Mouse (Mus musculus) lung, adult 18-20 months (tissue): ENCODE measurements at regions not wholly inside any gene's neighbourhood (a gene's known extent, or its start where the extent isn't known, plus 50 kb on each side); places are given as distances from the start of the nearest gene placed in this dataset.

Source experiments
- DNase-seq, 2 experiments: peaks; one replicate each; pipeline ENCODE4 v3.0.0; 2022; ENCODE audit warnings: mixed read lengths in 2 of 2

DNA sequence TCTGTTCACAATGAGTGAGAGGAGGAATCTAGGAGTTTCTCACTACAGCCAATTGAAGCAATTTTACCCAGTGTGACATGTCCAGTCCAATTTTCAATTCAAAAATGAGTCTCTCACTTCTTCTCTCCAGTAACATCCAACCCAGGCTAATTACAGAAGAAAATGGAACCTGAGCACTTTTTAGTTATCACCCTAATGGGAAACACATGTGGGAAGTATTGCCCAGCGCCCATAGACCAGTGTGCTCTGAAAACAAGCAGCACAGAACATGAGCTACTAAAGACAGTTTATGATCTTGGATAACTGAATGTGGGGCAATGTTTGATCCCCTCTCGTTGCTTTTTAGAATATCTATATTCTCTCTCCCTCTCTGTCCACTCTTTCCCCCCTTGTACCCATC lies 70.5 kb upstream of the Efemp1 start:
- no peak for DNase-seq

GRCm38 (mm10) chr11:28770831-28771230 lies 82.2 kb upstream of the Efemp1 start:
- no peak for DNase-seq

GRCm38 (mm10) chr11:28760751-28761150 lies 92.3 kb upstream of the Efemp1 start:
- no peak for DNase-seq

GRCm38 (mm10) chr11:28734941-28735597 lies 117.9 kb upstream of the Efemp1 start:
- DNase-seq, result peak in 1 of 2 experiments; percentile 4

- no peak for DNase-seq
Observed at GRCm38 (mm10) chr11:28734581-28734931, 118.4 kb upstream of the Efemp1 start.

DNA sequence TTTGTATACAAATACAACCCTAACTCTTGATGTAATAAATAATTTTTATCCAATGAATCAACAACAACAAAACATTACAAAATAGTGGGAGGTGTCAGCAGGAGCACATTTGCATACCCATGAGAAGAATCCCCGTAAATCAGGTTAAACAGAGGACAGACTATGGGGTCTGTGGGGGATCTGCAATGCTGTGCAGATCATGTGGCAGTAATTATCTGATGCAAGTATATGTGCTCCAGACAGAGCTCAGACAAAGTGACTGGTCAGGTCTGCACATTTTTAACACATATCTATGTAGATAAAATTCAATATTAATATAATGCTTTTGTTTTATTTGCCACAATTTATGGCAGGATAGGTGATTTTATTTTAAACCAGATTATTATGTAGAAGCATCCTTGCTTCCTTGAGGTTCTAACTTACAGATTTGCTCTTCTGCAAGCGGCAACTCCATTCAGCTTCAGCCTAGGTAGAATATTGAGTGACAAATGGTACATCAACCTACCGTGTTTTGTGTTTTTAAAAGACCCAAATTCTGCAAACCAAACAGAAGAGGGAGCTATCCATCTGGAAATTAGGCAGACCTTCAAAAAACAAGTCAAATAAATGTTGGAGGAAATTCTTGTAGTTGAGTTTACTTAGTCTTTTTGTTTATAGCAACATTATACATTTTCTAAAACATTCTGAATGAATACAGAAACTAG lies 119.0 kb upstream of the Efemp1 start:
- DNase-seq, result no peak

DNA sequence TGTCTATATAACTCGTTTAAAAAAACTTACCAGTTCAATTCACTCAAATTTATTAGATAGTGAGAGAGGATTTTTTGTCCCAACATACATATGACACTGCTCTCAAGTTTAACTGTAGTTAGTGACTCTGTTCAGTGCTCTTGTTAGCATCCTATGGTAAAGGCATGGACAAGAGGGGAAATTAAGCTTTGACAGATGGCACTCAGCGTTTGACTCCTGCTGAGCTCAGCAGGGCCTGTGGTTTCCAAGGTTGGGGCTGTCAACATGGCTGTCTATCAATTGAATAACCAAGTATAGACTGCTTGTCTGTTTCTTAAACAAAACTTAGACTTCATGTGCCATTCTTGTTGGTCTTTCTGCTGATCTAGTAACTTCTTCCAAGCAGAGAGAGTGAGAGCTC lies 122.9 kb upstream of the Efemp1 start:
- DNase-seq, result no peak

DNA sequence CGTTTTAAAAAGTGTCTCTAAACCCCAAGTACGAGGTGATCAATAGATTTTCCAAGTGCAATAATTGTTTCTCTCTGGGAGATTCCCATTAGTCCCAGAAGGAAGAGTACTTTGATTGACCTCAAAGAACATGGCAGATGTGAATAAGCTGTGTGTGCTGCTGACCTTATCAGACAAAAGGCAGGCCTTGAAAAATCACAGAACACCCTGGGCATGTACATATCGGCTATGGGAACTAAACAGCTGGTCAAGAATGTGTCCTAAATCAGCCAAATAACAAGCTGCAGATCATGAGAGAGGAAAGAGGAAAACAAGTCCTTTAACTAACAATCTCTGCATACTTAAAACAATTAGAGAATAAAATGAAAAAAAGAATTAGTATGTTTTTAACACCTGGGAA lies 125.4 kb upstream of the Ccdc85a start:
- no peak for DNase-seq

DNA sequence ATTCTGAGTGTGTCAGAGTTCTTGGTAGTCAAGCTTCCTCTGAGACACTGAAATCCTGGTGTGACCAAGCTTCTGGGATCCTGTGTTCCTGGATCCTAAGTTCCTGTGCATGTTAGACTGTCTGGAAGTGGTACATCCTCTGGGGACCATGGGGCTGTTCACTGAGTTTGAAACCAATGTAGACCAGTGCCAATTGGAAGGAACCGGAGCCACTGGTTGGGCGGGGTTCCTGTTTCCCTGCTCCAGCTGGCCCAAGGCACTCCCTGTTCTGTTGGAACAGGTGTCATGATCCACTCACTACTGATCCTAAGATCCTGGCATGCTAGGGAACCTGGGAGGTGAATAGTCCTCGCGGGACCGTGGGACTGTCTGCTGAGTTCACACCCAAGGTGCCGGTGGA lies 124.3 kb upstream of the Ccdc85a start:
- no peak for DNase-seq

GRCm38 (mm10) chr11:28702384-28702783 lies 118.3 kb upstream of the Ccdc85a start:
- DNase-seq, result no peak

- DNase-seq, result no peak
Observed at GRCm38 (mm10) chr11:28701379-28701778, 117.3 kb upstream of the Ccdc85a start.

GRCm38 (mm10) chr11:28699766-28700165 lies 115.6 kb upstream of the Ccdc85a start:
- DNase-seq, result no peak

GRCm38 (mm10) chr11:28697644-28698480 lies 113.7 kb upstream of the Ccdc85a start:
- no peak for DNase-seq

DNA sequence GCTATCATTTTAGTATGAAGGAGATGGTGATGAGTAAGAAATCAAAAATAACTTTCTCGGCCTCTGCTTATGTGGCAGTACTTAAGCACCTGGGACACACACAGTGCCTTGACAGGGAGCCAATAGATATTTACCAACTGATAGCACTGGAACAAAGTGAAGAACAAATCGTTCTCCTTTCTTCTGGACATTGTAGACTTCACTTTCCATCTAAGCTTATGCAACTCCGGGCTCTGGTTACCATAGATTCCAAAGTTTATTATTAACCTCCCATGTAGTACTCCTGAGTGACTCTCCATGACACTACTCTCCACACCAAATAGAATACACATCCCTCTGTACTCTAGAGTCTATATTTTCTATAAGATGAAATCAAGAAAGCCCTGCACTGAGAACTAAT lies 110.9 kb upstream of the Ccdc85a start:
- DNase-seq, result no peak

DNA sequence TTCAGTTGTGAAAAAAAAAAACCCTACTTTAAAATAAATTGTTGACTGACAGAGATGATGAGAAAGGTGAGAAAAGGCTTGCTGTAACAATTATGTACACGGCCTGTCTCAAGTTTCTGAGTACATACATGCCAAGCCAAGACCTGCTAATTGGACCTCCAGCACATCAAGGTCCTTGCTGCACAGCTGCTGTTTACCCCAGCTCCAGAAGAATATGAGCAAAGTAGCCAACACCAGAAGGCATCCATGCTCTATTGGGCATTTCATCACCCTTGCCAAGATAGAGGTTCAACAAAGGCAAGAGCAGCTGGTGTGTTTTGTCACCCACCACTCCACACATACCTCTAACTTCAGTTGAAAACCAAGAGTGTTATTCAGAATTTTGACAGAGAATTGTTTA lies 109.2 kb upstream of the Ccdc85a start:
- no peak for DNase-seq

GRCm38 (mm10) chr11:28692263-28693194 lies 108.4 kb upstream of the Ccdc85a start:
- DNase-seq, result no peak

GRCm38 (mm10) chr11:28688436-28688835 lies 104.3 kb upstream of the Ccdc85a start:
- no peak for DNase-seq

GRCm38 (mm10) chr11:28685407-28685806 lies 101.3 kb upstream of the Ccdc85a start:
- DNase-seq, result no peak

DNA sequence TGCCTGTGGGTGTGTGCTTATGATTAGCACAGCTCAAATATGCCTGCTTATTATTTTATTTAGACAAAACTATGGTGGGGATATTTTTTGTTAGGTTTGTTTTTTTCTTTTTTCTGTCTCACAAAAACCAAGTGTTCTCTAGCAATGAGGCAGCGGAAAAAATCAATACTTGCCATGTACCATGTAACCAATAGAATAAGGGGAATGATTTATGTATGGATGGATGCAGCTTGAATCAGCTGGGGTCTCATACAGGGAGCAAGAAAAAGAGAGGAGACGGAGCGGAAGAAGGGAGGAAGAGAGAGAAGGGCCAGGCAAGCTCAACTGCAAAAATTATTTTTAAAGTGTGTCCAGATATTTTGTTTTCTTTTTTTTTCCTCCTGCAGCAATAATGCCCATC lies 97.2 kb upstream of the Ccdc85a start:
- no peak for DNase-seq

GRCm38 (mm10) chr11:28670765-28671164 lies 86.6 kb upstream of the Ccdc85a start:
- DNase-seq, result no peak

DNA sequence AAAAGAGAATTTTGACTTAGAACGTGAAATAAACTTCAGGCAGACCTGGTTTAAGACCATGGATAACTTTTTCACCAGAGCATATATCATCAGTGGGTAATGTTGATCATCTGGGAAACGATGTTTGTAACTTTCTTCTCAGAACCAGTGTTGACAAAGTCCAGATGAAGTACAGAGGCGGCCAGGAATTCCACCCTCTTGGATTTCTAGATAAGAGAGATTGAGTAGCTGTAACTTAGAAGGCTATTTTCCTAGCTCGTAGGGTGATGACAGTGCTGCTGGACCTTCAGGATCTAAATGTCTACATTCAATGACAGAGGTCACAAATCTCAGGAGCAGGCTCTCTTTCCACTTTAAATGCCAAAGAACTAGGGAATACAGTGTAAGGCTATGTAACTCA lies 85.2 kb upstream of the Ccdc85a start:
- no peak for DNase-seq

DNA sequence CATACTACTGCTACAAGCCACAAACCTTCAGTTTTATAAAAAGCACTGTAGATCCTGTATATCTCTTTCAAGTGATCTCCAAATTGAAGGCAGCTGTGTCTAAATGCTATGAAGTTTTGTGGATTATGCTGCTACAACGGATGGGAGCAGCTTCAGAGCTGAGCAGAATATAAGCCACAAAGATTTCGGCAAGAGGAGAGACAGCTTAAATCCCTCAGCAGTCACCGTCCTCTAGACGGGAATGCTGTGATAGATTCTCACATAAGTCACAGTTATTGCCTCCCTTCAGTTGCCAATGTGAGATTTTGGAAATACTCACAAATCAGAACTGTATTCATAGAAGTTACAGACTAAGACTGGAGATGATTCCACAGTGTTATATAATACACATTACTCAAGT lies 76.3 kb upstream of the Ccdc85a start:
- no peak for DNase-seq
